Mouse (Mus musculus) gastrocnemius, postnatal 10 days (tissue): Measurements from ENCODE around the gene Acot4. TPM values are rescaled to one million over a fixed set of nuclear protein-coding genes. Genes with fewer than 3 reads are reported as not detected.
"Not testable (repeated sequence)": the region's sequence is repeated elsewhere in the genome, so short reads cannot be mapped to it uniquely, and the experiment has no call there.

Experiments used
- DNase-seq: peaks from one replicate; pipeline ENCODE4 v3.0.0; 2021; ENCODE audit warnings: mixed read lengths
- total RNA-seq, 2 experiments: library from RNA; stranded (reverse); gene quantifications; 2 replicates each; pipeline ENCODE4 v1.2.3; 2021

Acot4 gene
- total RNA-seq, 2 experiments from 2014 or later = 0.19 to 0.36 TPM

GRCm38 (mm10) chr12:84077371-84077990 lies 39.3 kb downstream of the Acot4 start:
- no peak for DNase-seq

- DNase-seq = no peak
Measured at GRCm38 (mm10) chr12:84083842-84084241, 45.7 kb downstream of the Acot4 start.

- no peak for DNase-seq
Measured at GRCm38 (mm10) chr12:84084581-84084980, 46.4 kb downstream of the Acot4 start.

- DNase-seq = not testable (repeated sequence)
Measured at GRCm38 (mm10) chr12:84094666-84095065, 56.5 kb downstream of the Acot4 start.

Other genes starting within 250 kb of the Acot4 start
- gene Numb, start 116.4 kb upstream of the Acot4 start, total RNA-seq = 10 to 100 TPM; 15.6 to 21.0 TPM
- gene Riox1, start 87.8 kb upstream of the Acot4 start, total RNA-seq = 1 to 10 TPM; 3.2 to 4.3 TPM
- not detected for gene Heatr4, start 53.5 kb upstream of the Acot4 start, total RNA-seq
- gene Acot2, start 50.5 kb upstream of the Acot4 start, total RNA-seq = 10 to 100 TPM; 14.6 to 16.3 TPM
- 10 to 100 TPM in 1 of 2 experiments, 1 to 10 TPM in 1; 8.2 to 10.4 TPM for gene Acot1, start 28.9 kb upstream of the Acot4 start, total RNA-seq
- not detected for gene Gm49366, start 556 bp downstream of the Acot4 start, total RNA-seq
- gene Acot3, start 13.8 kb downstream of the Acot4 start, total RNA-seq = not detected
- gene Acot5, start 30.9 kb downstream of the Acot4 start, total RNA-seq = under 1 TPM; 0.23 TPM
- 1 to 10 TPM; 3.1 to 3.3 TPM for gene Acot6, start 62.3 kb downstream of the Acot4 start, total RNA-seq
- 10 to 100 TPM in 1 of 2 experiments, 1 to 10 TPM in 1; 7.7 to 10.2 TPM for gene Dnal1, start 76.0 kb downstream of the Acot4 start, total RNA-seq
- gene Pnma1, start 110.1 kb downstream of the Acot4 start, total RNA-seq = under 1 TPM; 0.23 to 0.54 TPM
- gene Elmsan1, start 180.5 kb downstream of the Acot4 start, total RNA-seq = 10 to 100 TPM; 15.6 to 18.5 TPM
- 10 to 100 TPM; 65.1 to 68.1 TPM for gene Ptgr2, start 246.9 kb downstream of the Acot4 start, total RNA-seq